Mouse (Mus musculus): ENCODE results near the gene Glis3.

Glis3 gene

DNA sequence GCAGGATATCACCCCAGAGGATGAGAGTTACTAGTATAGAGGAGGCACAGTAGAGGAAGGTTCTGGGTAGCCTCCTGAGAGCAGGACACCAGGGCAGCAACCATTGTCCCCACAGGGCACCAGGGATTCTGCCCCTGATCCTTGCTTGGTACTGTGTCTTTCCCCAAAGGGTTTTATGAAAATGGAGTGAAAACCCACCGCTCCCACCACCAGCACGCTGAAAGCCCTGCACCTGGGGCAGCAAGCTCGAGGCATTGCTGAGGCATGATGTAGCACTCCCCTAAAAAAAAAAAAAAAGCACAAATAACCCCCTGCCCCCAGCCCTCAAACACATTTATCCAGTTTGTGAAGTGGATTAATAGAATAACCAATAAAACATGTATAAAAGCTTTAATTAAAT lies 421.4 kb downstream of the Glis3 start:
- no peak for DNase-seq (ENCODE audit: low read depth, low spot score)

DNA sequence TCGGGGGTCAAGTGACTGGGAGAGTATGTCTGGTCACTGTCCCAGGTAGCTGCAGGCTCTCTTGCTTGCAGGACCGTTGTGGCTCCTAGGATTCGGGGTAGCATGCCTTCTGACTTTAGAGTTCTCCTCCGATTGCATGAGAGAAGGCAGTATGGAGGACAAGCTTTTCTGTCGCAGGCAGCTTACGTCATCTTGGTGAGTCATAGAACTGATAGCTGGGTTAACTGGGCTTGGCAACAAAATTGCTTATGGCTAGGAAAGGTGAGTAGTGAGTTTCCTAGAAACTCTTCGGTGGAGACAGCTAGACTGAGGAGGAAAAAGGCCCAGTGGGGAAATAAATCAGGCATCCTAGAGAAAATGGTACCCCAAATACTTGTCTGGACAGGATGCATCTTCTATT lies 432.5 kb downstream of the Glis3 start:
- DNase-seq (ENCODE audit: low read depth, low spot score) = no peak

DNA sequence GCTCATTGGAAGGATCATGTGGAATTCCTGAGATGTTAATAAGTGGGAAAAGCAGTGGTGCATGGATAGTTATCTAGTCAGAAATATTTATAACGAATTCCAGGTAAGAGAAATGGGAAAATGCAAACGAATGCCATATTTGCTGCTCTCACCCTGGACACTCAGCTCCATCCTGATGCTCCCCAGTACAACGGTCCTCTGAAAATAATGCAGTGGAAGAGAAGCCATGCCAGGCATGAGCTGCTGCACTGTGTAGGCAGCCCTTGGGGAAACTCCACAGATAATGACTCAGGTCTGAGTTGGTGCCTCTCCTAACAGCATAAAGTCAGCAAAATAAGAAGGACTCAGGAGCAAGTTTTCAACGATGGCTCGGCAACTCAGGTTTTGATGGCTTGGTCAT lies 433.7 kb downstream of the Glis3 start:
- peak; percentile 21 for DNase-seq (ENCODE audit: low read depth, low spot score)

DNA sequence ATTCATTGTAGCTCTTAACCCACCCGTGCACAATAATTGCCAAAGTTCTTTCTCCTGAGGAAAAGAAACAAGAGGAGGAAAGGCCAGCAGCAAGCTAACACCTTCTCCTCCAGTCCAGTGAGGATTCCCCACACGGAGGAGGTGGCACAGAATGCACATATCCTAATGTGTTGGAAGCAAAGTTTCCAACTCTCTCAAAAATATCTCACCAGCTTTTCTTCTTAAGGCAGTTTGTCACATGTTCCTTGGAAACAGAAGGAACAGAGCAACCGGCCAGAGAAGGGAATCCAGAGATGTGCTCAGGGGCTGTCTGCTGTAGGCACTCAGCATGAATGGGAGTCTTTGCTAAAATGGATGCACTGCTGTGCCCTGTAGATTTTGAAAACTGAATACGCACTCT lies 441.8 kb downstream of the Glis3 start:
- DNase-seq (ENCODE audit: low read depth, low spot score) = peak; percentile 57

DNA sequence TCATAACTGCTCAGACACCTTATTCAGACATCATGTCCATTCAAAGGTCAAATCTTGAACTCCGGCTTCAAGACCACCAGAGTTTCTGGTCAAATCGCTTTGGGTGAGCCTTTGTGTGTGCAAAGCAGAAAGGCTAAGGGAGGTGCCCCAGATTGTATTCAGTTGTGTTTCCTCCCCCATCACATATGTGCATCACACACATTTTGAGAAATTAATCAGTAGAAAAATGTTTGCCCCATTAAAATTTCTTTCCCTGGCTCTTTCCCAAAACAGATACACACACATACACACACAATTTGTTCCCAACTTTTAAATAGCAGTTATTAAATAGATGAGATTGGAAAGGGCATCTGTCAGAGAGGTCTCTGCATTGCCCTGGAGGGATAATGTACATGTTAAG lies 442.3 kb downstream of the Glis3 start:
- peak; percentile 14 for DNase-seq (ENCODE audit: low read depth, low spot score)

DNA sequence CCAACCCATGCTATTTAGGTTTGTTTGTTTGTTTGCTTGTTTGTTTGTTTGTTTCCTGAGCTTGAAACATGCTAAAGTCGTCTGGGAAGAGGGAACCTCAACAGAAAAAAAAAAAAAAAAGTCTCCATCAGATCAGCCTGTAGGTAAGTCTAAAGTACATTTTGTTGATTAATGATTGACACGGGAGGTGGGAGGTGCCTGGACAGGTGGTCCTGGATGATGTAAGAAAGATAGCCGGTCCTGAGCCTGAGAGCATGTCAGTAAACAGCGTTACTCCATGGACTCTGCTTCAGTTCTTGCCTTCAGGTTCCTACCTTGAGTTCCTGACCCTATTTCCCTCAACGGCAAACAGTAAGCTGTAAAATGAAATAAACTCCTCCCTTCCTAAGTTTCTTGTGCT lies 444.3 kb downstream of the Glis3 start:
- no peak for DNase-seq (ENCODE audit: low read depth, low spot score)

DNA sequence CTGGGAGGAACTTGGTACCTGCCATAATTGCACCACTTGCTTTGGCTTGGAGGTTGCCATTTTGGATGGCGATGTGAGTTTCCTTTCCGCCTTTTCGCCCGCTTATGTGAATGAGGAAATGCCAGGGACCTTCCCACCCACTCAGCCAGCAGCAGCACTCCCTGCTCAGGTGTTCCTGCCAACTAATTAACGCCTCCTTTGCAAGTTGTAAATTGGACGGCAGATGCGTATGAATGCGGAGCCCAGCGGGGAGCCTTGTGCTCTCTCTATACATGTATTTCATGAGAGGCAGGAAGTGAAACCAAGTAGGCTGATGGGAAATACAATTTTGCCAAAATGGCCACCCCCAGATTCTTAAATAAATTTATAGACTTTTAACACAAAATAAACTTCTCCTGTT lies 444.8 kb downstream of the Glis3 start:
- DNase-seq (ENCODE audit: low read depth, low spot score) = peak; percentile 49

DNA sequence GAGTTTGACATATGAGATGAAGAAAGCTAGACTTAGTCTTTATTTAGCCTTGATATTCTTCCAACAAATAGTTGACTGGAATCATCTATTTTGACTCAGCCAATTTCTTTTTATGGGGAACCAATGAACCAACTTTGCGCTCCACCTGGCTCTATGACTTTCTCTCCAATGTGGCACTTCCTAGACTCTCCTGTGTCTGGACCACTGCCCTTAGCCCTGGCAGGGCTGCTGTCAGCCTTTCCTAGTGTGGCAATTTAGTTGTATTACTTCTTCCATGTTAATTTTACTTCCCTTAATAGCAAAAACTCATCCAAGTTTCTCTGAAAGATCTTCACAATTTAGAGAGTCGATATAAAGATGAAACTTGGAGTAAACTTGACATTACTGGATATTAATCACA lies 445.2 kb downstream of the Glis3 start:
- no peak for DNase-seq (ENCODE audit: low read depth, low spot score)

DNA sequence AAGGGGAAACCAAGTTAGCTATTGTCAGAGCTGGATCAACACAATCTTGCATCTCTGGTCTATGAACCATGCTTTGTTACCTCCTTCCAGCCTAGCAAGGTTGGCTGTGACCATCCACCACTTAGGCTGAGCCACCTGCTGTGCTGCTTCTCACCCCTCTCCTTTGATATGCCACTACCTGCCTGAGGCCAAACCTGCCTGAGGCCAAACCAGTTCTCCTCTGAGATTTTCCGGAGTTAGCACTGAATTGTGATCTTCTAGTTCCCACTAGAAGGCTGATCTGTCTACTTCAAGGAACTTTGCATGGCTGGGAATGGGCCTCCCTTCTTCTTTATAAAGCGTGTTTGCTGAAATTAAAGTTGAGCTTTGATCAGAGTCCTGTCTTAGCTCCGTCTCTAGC lies 448.4 kb downstream of the Glis3 start:
- no peak for DNase-seq (ENCODE audit: low read depth, low spot score)

DNA sequence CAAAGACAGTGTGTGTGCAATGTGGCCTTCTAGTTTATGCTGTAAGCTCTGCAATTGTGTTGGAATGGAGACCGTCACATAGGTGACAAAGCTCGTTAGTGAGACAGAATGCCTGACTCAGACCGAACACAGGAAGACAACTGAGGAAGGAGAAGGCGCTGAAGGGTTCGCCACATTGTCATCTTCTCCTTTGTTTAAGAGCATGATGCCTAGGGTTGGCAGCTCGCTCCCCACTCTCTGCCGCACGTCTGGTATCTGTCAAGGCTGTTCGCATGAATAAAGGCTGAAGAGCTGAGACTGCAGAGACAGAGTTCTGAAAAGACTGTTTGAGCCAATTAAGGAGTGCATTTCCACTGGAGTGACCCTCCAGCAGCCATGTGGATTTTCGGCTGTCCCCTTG lies 452.4 kb downstream of the Glis3 start:
- peak; percentile 5 for DNase-seq (ENCODE audit: low read depth, low spot score)

DNA sequence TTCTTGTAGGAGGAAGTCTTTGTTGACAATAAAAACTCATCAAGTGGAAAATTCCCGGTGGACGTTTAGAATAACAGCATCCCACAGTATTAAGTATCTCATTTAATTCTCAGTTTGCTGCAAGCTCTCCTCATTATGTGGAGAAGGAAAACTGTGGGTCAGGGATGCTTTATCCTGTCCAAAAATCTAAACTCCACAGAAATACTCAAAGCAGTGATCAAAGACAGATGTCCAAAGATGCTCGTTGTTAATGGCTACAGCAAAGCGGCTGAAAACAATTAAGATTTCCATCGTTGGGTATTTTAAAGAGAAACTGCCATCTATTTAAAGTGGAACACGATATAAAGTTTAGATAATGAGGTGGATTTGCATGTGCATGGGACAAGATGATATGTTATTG lies 454.2 kb downstream of the Glis3 start:
- DNase-seq (ENCODE audit: low read depth, low spot score) = no peak

DNA sequence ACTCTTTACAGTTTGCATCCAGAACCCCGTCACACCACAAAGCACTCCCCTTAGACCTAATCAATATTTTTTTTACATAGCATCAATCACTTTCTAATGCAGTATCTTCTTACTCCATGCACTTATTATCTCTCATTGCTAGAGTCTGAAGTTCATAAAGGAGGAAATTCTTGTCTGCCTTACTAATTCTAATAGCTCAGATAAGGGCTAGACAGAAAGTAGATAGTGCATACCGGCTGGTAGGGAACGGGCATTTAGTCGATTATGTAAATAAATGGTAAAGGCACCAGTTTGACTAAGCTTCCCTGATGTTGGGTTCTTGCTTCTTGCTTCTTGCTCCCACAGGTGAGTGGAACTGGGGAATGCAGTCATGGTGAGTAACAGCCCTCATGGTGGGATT lies 468.2 kb downstream of the Glis3 start:
- no peak for DNase-seq (ENCODE audit: low read depth, low spot score)

Data from brain, adult 2 months (tissue).